Mouse (Mus musculus) hindbrain, postnatal 0 days (tissue): ENCODE data around the gene Mrc1. TPM values are rescaled to one million over a fixed set of nuclear protein-coding genes. Genes with fewer than 3 reads are reported as not detected.

ENCODE experiments used
- ATAC-seq: fragments of 200-750 bp; cut with Nextera tagmentation; 2 replicates; pipeline ENCODE4 v1.8.0; 2017; ENCODE audit warnings: mild to moderate bottlenecking, moderate TSS enrichment, moderate library complexity
- DNase-seq: peaks from one replicate; pipeline ENCODE4 v3.0.0-alpha.2; 2015; ENCODE audit warnings: low spot score
- H3K27ac ChIP-seq: fragments of 300-500 bp; sonication (generic); 2 replicates; pipeline ENCODE4 v1.5.1; 2014; ENCODE audit warnings: mild to moderate bottlenecking
- H3K27me3 ChIP-seq: fragments of 300-500 bp; sonication (generic); 2 replicates; pipeline ENCODE4 v1.6.1; 2014; ENCODE audit warnings: low read length, mixed read lengths; ENCODE audit not compliant: insufficient read depth
- H3K36me3 ChIP-seq: fragments of 300-500 bp; sonication (generic); 2 replicates; pipeline ENCODE4 v1.6.1; 2014; ENCODE audit warnings: low read length, mixed read lengths; ENCODE audit not compliant: insufficient read depth
- H3K4me1 ChIP-seq: fragments of 300-500 bp; sonication (generic); 2 replicates; pipeline ENCODE4 v1.6.1; 2014; ENCODE audit warnings: antibody characterized with exemption, low read length, mixed read lengths; ENCODE audit not compliant: insufficient read depth
- H3K4me2 ChIP-seq: fragments of 300-500 bp; sonication (generic); 2 replicates; pipeline ENCODE4 v1.6.1; 2014; ENCODE audit warnings: low read depth, mild to moderate bottlenecking, low read length, moderate library complexity, mixed read lengths
- H3K4me3 ChIP-seq: fragments of 300-500 bp; sonication (generic); 2 replicates; pipeline ENCODE4 v1.5.1; 2014; ENCODE audit warnings: low read length
- H3K9ac ChIP-seq: fragments of 300-500 bp; sonication (generic); replicated peaks from 2 replicates; pipeline ENCODE4 v1.6.1; 2014; ENCODE audit warnings: mild to moderate bottlenecking, low read length, moderate library complexity, mixed read lengths
- H3K9me3 ChIP-seq: fragments of 300-500 bp; sonication (generic); 2 replicates; pipeline ENCODE4 v1.6.1; 2016; ENCODE audit warnings: low read length, mixed read lengths
- CTCF ChIP-seq: IDR thresholded peaks from 2 replicates; pipeline ENCODE4 v1.5.1; 2016; ENCODE audit warnings: antibody characterized with exemption, control low read depth, low read depth
- WGBS: fragments of 180-500 bp; shearing (Covaris S2); extraction: QIAGEN DNeasy Blood & Tissue Kit; methylation state at CpG from one replicate; pipeline ENCODE4 v1.1.7; 2014; 5-methylcytosine and 5-hydroxymethylcytosine counted together
- microRNA counts: library from miRNA; unstranded; fragments of <30 nt; microRNA quantifications from one replicate; lab custom pipeline; 2015
- microRNA-seq, 2 experiments: library from miRNA; unstranded; fragments of <30 nt; microRNA quantifications; one replicate each; pipeline ENCODE4; 2016
- polyA plus RNA-seq: library from polyadenylated mRNA; unstranded; fragments of >200 nt; fragmentation: Nextera tagmentation; extraction: Ambion mirVana; gene quantifications from 2 replicates; pipeline ENCODE4 v1.2.1, GENCODE M21; 2015
- total RNA-seq: library from RNA; depleted of rRNA; stranded (reverse); fragments of >200 nt; gene quantifications from 2 replicates; pipeline ENCODE4 v1.2.3, GENCODE M21; 2014; rRNA removed

The Mrc1 gene
- total and polyA plus RNA-seq, 2 experiments from 2014 or later, result 4.7 to 10.3 TPM

GRCm38 (mm10) chr2:14312505-14313380 is 83.6 kb downstream of the Mrc1 start:
- WGBS, result 63% methylated on average over 4 of the region's 4 CpGs
- no peak overlapping the region for H3K9ac ChIP-seq
- DNase-seq, result no peak
- TF ChIP-seq CTCF, result no peak
- no peaks in the 10 kb centered on the region for H3K9me3 ChIP-seq
- ATAC-seq, result no peak
- H3K4me1 ChIP-seq, result no peaks in the 10 kb centered on the region
- H3K27me3 ChIP-seq, result no peaks in the 10 kb centered on the region
- H3K4me3 ChIP-seq, result no peak overlapping the region
- no peak overlapping the region for H3K4me2 ChIP-seq
- no peak overlapping the region for H3K27ac ChIP-seq
- no peaks in the 10 kb centered on the region for H3K36me3 ChIP-seq

DNA sequence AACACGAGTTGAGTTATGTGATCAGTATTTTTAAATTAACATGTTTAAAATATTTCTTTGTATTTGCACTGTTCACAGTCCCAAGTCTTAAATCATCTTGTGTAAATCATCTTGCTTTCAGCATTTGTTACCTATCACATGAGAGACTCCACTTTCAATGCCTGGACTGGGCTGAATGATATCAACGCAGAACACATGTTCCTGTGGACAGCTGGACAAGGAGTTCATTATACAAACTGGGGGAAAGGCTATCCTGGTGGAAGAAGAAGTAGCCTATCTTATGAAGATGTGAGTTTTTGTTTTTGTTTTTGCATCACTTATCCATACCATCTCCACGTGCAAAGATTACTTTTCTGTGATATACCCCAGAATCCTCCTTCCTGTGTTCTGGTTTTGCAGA is 85.9 kb downstream of the Mrc1 start:
- DNase-seq, result no peak
- Histone ChIP-seq H3K27me3 (no peaks in the 10 kb centered on the region), H3K4me3 (no peak overlapping the region), H3K36me3 (no peaks in the 10 kb centered on the region), H3K9ac (no peak overlapping the region), H3K9me3 (no peaks in the 10 kb centered on the region), H3K4me2 (no peak overlapping the region), H3K27ac (no peak overlapping the region), H3K4me1 (no peaks in the 10 kb centered on the region)
- 85% methylated on average over 3 of the region's 3 CpGs for WGBS
- ATAC-seq, result no peak
- TF ChIP-seq CTCF, result no peak

DNA sequence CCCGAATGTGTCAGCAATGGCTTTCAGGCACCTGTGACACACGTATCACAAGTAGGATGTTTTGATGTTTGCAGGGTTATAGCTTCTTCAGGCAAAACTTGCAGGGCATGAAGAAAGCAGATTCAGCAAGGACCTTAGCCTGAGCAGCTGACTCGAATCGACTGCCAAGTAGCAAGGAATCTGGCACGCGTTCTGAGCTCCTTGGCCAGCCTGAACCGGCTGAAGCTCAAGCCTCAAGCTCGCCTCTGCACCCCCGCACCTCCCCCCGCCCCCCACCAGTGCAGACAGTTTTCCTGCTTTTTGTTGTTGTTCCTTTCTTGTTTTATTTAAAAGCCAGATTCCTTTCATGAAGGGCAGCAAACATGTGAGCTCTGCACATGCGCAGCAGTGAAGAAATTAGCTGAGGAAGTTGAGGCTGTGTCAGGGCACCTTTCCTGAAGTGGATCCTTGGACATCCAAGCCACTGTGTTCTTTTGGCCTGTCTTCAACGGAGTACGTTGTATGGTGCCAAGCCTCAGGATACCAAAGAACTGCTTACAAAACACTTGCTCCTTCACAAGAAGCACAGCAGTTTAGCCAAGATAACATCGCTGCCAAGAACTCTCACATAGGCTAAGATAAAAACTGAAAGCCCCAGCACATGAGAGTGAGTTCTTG is 112.6 kb downstream of the Mrc1 start:
- no peak for TF ChIP-seq CTCF
- Histone ChIP-seq H3K4me2 (peak overlapping the region; percentile 3), H3K4me1 (no peaks in the 10 kb centered on the region), H3K9me3 (no peaks in the 10 kb centered on the region), H3K27me3 (no peaks in the 10 kb centered on the region), H3K4me3 (no peak overlapping the region), H3K36me3 (no peaks in the 10 kb centered on the region), H3K9ac (no peak overlapping the region), H3K27ac (peak overlapping the region; percentile 70)
- 36% methylated on average over 14 of the region's 14 CpGs for WGBS
- DNase-seq (peak; percentile 89), ATAC-seq (peak; percentile 98)

- WGBS, result 68% methylated on average over 8 of the region's 8 CpGs
Observed at GRCm38 (mm10) chr2:14342309-14342839, 113.2 kb downstream of the Mrc1 start.

More at GRCm38 (mm10) chr2:14342309-14342839, 113.2 kb downstream of the Mrc1 start:
- ATAC-seq (no peak; the same call in none of the 2 replicates), DNase-seq (peak; percentile 1)
- Histone ChIP-seq H3K9me3 (no peaks in the 10 kb centered on the region), H3K4me1 (no peaks in the 10 kb centered on the region), H3K4me2 (0 out of 2 replicates have a peak overlapping the region, but pooled peaks have one; percentile 3), H3K27me3 (no peaks in the 10 kb centered on the region), H3K36me3 (no peaks in the 10 kb centered on the region), H3K4me3 (no peak overlapping the region), H3K27ac (peak overlapping the region; percentile 70), H3K9ac (no peak overlapping the region)
- no peak for TF ChIP-seq CTCF

MicroRNAs within 50 kb of the gene (microRNA counts, 519-probe panel; counts per million panel counts)
- not detected for microRNA mmu-miR-511 (lab: Ali Mortazavi, UCI)

Small RNA genes within 50 kb of the gene (microRNA-seq; reads per million reads assigned to microRNA genes)
- 9.0 to 10.7 reads per million in 2 experiments for gene Mir511

Other genes with a start within 250 kb of the Mrc1 start
- 59.8 and 67.6 TPM in 2 replicates for gene Hacd1, start 173.3 kb upstream of the Mrc1 start, total RNA-seq
- gene Hacd1, start 173.3 kb upstream of the Mrc1 start, polyA plus RNA-seq, result 87.7 and 88.5 TPM in 2 replicates
- 75.8 and 85.6 TPM in 2 replicates for gene Stam, start 155.3 kb upstream of the Mrc1 start, total RNA-seq
- 90.0 and 95.9 TPM in 2 replicates for gene Stam, start 155.3 kb upstream of the Mrc1 start, polyA plus RNA-seq
- gene Tmem236, start 54.9 kb upstream of the Mrc1 start, total RNA-seq, result 0.10 and 0.29 TPM in 2 replicates
- gene Tmem236, start 54.9 kb upstream of the Mrc1 start, polyA plus RNA-seq, result 0.23 and 0.25 TPM in 2 replicates
- 24.0 and 27.6 TPM in 2 replicates for gene Slc39a12, start 158.9 kb downstream of the Mrc1 start, total RNA-seq
- gene Slc39a12, start 158.9 kb downstream of the Mrc1 start, polyA plus RNA-seq, result 10.5 and 10.8 TPM in 2 replicates